Mouse (Mus musculus) adrenal gland, postnatal 10 days (tissue): ENCODE results near the gene Gm49405. TPM values are rescaled to one million over a fixed set of nuclear protein-coding genes. Genes with fewer than 3 reads are reported as not detected.
"Not testable (repeated sequence)": the region's sequence is repeated elsewhere in the genome, so short reads cannot be mapped to it uniquely, and the experiment has no call there.

ENCODE experiments used
- DNase-seq: peaks from one replicate; pipeline ENCODE4 v3.0.0; 2021; ENCODE audit warnings: mixed read lengths
- total RNA-seq, 2 experiments: library from RNA; stranded (reverse); gene quantifications; 2 replicates each; pipeline ENCODE4 v1.2.3; 2021

Gm49405 gene
- total RNA-seq, 2 experiments from 2014 or later = 0.72 to 1.9 TPM

- no peak for DNase-seq
These were observed 14.4 kb downstream of the Gm49405 start for GRCm38 (mm10) chr19:4014802-4015201.

GRCm38 (mm10) chr19:4015635-4016034 is 15.2 kb downstream of the Gm49405 start:
- no peak for DNase-seq

GRCm38 (mm10) chr19:4017921-4018587 is 17.6 kb downstream of the Gm49405 start:
- DNase-seq = no peak

- peak; percentile 86 for DNase-seq
These were observed 18.5 kb downstream of the Gm49405 start for GRCm38 (mm10) chr19:4018743-4019583.

- DNase-seq = no peak
These were observed 22.8 kb downstream of the Gm49405 start for GRCm38 (mm10) chr19:4023185-4023584.

GRCm38 (mm10) chr19:4027576-4027975 is 27.1 kb downstream of the Gm49405 start:
- no peak for DNase-seq

- no peak for DNase-seq
These were observed 32.2 kb downstream of the Gm49405 start for GRCm38 (mm10) chr19:4032668-4033067.

- no peak for DNase-seq
These were observed 32.9 kb downstream of the Gm49405 start for GRCm38 (mm10) chr19:4033298-4033697.

GRCm38 (mm10) chr19:4033742-4034141 is 33.3 kb downstream of the Gm49405 start:
- DNase-seq = no peak

GRCm38 (mm10) chr19:4036327-4037045 is 36.1 kb downstream of the Gm49405 start:
- no peak for DNase-seq

GRCm38 (mm10) chr19:4037154-4037787 is 36.8 kb downstream of the Gm49405 start:
- not testable (repeated sequence) for DNase-seq

- DNase-seq = peak; percentile 93
These were observed 37.4 kb downstream of the Gm49405 start, which contains the start of gene Gstp1 for GRCm38 (mm10) chr19:4037788-4038232. Gene Gstp1 (minus strand): TSS chr19:4037985.

- not testable (repeated sequence) for DNase-seq
These were observed 40.5 kb downstream of the Gm49405 start for GRCm38 (mm10) chr19:4040941-4041340.

GRCm38 (mm10) chr19:4041500-4041899 is 41.1 kb downstream of the Gm49405 start:
- DNase-seq = not testable (repeated sequence)

- peak; percentile 24 for DNase-seq
These were observed 41.7 kb downstream of the Gm49405 start for GRCm38 (mm10) chr19:4042124-4042523.

- not testable (repeated sequence) for DNase-seq
These were observed 43.7 kb downstream of the Gm49405 start for GRCm38 (mm10) chr19:4044109-4044508.

- peak; percentile 79 for DNase-seq
These were observed 45.8 kb downstream of the Gm49405 start, which contains the start of gene Gstp2 for GRCm38 (mm10) chr19:4045966-4046865. Gene Gstp2 (minus strand): TSS chr19:4046023.

GRCm38 (mm10) chr19:4046866-4047254 is 46.4 kb downstream of the Gm49405 start:
- no peak for DNase-seq

GRCm38 (mm10) chr19:4047859-4048258 is 47.4 kb downstream of the Gm49405 start:
- DNase-seq = peak; percentile 91

GRCm38 (mm10) chr19:4049069-4049468 is 48.6 kb downstream of the Gm49405 start:
- DNase-seq = not testable (repeated sequence)

GRCm38 (mm10) chr19:4051016-4051415 is 50.6 kb downstream of the Gm49405 start:
- no peak for DNase-seq
